Mouse (Mus musculus): ENCODE measurements at regions not wholly inside any gene's neighbourhood (a gene's known extent, or its start where the extent isn't known, plus 50 kb on each side); places are given as distances from the start of the nearest gene placed in this dataset.
"Not testable (repeated sequence)": the region's sequence is repeated elsewhere in the genome, so short reads cannot be mapped to it uniquely, and the experiment has no call there.

GRCm38 (mm10) chr5:16937840-16938239 lies 146.2 kb downstream of the Gm28710 start:
- DNase-seq: peak; percentile 51

DNA sequence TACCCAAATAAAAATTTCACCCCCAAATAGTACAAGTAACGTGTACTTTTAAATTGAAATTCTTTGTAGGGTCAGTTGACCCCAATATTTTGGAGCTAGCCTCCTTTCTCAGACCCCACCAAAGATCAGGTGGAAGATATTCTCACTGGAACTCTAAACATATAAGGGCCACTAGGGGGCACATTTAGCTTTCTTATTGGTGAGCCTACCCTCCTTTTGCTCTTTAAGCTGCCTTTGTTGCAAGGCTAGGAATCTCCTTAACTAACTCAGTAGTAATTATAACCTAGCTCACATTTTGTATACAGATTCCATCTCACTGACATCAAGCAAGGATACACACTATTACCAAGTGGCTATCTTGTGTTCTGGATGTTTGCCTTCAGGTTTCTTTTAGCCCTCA lies 155.8 kb downstream of the Gm28710 start:
- no peak for DNase-seq

DNA sequence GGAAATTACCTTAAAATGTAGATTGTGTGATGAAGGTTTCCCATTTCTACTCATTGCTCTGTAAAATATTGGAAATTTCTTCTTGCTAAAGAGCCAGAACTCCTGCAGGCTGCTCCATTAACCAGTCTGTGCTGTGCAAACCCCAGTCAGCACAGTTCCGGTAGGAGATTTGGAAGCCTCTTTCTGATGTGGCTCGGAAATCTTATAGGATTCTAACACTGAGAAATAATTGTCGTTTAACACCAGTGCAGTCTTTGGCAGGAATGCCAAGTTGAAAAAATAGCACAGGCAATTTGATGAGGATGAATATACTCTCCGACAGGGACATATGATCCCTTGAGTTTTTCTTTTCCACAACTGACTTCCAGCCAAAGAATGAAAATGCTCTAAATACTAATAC lies 176.1 kb downstream of the Gm28710 start:
- DNase-seq: no peak

- not testable (repeated sequence) for DNase-seq
Measured at GRCm38 (mm10) chr5:16968817-16969216, 177.2 kb downstream of the Gm28710 start.

GRCm38 (mm10) chr5:16973206-16973896 lies 181.7 kb downstream of the Gm28710 start:
- peak; percentile 17 for DNase-seq

DNA sequence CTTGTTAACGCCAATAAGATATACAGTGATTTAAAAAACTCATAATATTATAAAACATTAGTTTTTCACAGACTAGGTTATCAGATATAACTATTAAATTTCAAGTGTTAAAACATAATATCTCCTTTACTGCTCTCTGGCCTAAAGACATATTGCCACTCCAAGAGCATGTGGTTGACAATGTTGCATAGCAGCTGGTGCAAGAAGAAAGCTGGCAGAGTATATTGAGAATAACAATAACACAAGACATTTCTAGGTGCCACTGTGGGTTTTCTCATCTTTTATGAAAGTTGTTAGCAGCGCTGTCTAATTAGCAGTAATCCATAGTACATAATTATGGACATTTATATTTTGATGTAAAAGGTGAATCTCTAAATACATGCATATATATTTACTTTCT lies 184.4 kb downstream of the Gm28710 start:
- no peak for DNase-seq

GRCm38 (mm10) chr5:16984877-16985276 lies 193.3 kb downstream of the Gm28710 start:
- no peak for DNase-seq

DNA sequence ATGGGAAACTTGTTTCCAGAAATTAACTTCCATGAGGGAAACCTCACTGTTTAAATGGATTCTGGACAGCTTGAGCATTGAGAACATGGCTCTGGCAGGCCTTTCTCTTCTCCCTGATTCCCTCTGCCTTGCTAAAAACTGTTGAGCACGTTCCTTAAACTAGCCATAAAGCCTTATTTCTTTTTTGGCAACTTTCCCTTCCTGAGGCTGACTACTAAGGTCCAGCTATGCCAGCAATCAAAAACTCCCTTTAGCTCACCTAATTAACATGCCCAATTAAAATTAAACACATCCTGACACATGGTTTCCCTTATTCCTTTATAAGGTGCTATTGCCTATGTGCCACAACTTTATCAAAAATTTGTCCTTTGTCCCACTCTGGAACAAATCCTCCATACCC lies 199.9 kb downstream of the Gm28710 start:
- DNase-seq: no peak

- no peak for DNase-seq
Measured at GRCm38 (mm10) chr5:16999183-16999582, 207.6 kb downstream of the Gm28710 start.

- DNase-seq: no peak
Measured at GRCm38 (mm10) chr5:17006807-17007522, 215.4 kb downstream of the Gm28710 start.

DNA sequence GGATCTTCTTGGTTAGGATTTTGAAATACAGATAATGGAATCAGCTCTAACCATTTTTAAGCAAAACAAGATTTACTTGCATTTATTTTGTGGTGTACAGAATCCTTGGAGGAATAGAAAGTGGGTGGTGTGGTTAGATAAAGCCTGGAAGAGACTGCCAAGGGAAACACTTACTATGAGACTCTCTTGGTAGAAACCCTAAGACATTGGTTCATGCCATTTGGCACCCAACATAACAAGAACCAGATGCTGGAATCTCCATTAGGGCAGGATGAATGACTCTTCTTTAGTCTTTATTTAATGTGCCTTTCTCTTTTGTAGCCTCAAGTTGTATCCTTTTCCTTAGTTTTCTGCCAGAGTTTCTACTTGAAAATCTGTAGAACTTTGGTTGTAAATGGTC lies 230.0 kb downstream of the Gm28710 start:
- no peak for DNase-seq

GRCm38 (mm10) chr5:17053935-17054334 lies 262.3 kb downstream of the Gm28710 start:
- no peak for DNase-seq

DNA sequence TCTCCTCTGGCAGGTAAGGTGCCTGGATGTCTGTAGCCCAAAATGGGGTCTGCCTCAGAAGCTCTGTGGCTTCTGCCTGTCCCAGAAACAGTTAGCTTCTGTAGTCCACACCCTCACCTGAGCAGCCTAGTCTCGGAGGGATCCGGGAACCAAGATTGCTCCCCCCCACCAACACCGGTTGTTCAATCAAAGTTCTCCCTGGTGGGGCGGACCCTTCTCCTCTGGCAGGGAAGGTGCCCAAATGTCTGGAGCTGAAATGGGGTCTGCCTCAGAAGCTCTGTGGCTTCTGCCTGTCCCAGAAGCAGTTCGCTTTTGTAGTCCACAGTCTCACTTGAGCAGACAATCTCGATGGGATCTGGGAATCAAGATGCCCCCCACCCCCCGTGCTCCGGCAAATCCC lies 273.0 kb downstream of the Gm28710 start:
- no peak for DNase-seq

- no peak for DNase-seq
Measured at GRCm38 (mm10) chr5:17080405-17080804, 288.8 kb downstream of the Gm28710 start.

GRCm38 (mm10) chr5:17111556-17111955 lies 261.4 kb upstream of the Speer4f2 start:
- no peak for DNase-seq

DNA sequence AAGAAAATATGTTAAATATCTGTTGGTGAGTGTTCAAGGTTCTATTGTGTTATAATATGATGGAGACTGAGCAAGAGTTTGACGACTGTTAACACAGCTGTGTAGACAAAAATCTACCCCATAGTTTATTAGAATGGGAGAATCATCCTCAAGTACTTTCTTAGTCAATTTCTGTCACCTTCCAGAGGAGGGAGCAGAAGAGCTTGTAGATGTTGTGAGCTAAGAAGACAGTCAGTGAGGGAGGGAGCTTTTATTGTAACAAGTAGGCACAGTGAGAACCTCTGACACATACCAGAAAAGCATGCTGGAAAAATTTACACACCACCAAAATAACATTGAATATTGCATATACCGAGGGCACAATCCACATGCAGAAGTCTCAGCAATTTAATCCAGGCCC lies 261.0 kb upstream of the Speer4f2 start:
- DNase-seq: no peak

DNA sequence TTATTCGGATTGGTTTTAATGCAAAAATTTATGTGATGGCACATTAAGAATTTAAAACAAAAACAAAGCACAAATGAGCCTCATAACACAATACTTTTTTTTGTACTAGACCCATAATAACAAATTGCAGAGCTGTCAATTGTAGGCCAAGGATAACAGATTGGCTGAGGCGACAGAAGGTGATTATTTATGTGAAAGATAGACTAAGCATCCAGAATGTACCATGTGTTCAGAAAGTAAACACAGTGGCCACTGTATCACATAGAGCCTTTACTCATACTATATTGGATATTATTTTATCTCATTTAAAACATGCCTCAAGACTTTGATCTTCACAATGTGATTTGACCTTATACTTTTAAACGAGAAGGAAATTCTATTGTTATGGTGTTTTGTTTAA lies 257.9 kb upstream of the Speer4f2 start:
- no peak for DNase-seq

GRCm38 (mm10) chr5:17116072-17116471 lies 256.9 kb upstream of the Speer4f2 start:
- peak; percentile 10 for DNase-seq

GRCm38 (mm10) chr5:17125240-17125639 lies 247.7 kb upstream of the Speer4f2 start:
- DNase-seq: no peak

- DNase-seq: no peak
Measured at GRCm38 (mm10) chr5:17127501-17127900, 245.5 kb upstream of the Speer4f2 start.

- no peak for DNase-seq
Measured at GRCm38 (mm10) chr5:17135489-17135888, 237.5 kb upstream of the Speer4f2 start.

GRCm38 (mm10) chr5:17141555-17141954 lies 231.4 kb upstream of the Speer4f2 start:
- DNase-seq: no peak

GRCm38 (mm10) chr5:17174562-17174961 lies 198.4 kb upstream of the Speer4f2 start:
- no peak for DNase-seq

GRCm38 (mm10) chr5:17176771-17177170 lies 196.2 kb upstream of the Speer4f2 start:
- no peak for DNase-seq

Measured in heart, postnatal 4 days (tissue).